Mouse (Mus musculus): ENCODE measurements around the gene Defa37. TPM values are rescaled to one million over a fixed set of nuclear protein-coding genes. Genes with fewer than 3 reads are reported as not detected.
"Not testable (repeated sequence)": the region's sequence is repeated elsewhere in the genome, so short reads cannot be mapped to it uniquely, and the experiment has no call there.

Defa37 gene
- polyA plus RNA-seq (2015; fragmentation: Nextera tagmentation; extraction: Ambion mirVana) = not detected in 2 replicates

DNA sequence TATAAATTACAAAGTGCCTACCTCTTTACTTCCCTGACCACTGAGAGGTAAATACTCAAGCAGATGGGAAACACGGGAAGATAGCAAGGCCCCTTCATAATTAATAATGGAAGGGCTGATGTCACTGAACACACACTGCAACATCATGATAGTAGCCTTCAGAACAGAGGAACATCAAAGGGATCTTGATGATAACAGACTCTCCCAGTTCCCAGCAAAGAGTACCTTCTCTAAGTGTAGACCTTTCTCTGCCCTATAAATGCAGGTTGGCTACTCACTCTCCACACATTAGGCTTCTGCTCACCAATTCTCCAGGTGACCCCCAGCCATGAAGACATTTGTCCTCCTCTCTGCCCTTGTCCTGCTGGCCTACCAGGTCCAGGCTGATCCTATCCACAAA lies at the start of gene Defa37:
Gene Defa37 (plus strand): TSS at position 301 of the 400 bp plus-strand sequence.
- not testable (repeated sequence) for H3K9ac ChIP-seq; H3K27ac ChIP-seq; ATAC-seq (replicated peaks; ENCODE audit: insufficient number of reproducible peaks, insufficient read depth, low FRiP score, low read depth); H3K27me3 ChIP-seq; H3K36me3 ChIP-seq; H3K4me2 ChIP-seq; H3K9me3 ChIP-seq (replicated peaks); H3K4me1 ChIP-seq (replicated peaks); H3K4me3 ChIP-seq
- WGBS = no CpG with 5 or more reads among the region's 1 CpGs

DNA sequence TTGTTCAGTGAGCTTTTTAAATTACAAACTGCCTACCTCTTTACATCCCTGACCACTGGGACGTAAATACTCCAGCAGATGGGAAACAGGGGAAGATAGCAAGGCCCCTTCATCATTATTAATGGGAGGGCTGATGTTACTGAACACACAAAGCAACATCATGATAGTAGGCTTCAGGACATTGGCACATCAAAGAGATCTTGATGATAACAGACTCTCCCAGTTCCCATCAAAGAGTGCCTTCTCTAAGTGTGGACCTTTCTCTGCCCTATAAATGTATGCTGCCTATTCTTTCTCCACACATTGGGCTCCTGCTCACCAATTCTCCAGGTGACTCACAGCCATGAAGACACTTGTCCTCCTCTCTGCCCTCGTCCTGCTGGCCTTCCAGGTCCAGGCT lies 36.5 kb upstream of the Defa37 start, which contains the start of gene Defa32:
Gene Defa32 (plus strand): TSS at position 301 of the 400 bp plus-strand sequence.
- WGBS = no CpG with 5 or more reads among the region's 2 CpGs
- not testable (repeated sequence) for H3K9me3 ChIP-seq (replicated peaks); ATAC-seq (replicated peaks; ENCODE audit: insufficient number of reproducible peaks, insufficient read depth, low FRiP score, low read depth); H3K9ac ChIP-seq; H3K4me2 ChIP-seq; H3K36me3 ChIP-seq; H3K27ac ChIP-seq; H3K27me3 ChIP-seq; H3K4me1 ChIP-seq (replicated peaks); H3K4me3 ChIP-seq

DNA sequence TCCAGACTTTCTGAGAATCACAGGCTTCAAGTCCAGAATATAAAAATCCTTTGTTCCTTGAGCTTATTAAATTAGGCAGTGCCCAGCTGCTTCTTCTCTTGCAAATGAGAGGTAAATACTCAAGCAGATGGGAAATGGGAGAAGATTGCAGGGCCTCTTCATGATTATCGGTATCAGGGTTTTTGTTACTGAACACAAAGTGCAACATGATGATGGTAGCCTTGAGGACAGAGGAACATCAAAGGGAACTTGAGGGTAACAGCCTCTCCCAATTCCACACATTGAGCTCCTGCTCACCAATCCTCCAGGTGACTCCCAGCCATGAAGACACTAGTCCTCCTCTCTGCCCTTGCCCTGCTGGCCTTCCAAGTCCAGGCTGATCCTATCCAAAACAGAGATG lies 17.5 kb downstream of the Defa37 start, which contains the start of gene Defa28:
Gene Defa28 (plus strand): TSS at position 301 of the 400 bp plus-strand sequence.
- not testable (repeated sequence) for H3K27me3 ChIP-seq; H3K4me3 ChIP-seq; ATAC-seq (replicated peaks; ENCODE audit: insufficient number of reproducible peaks, insufficient read depth, low FRiP score, low read depth); H3K4me2 ChIP-seq; H3K36me3 ChIP-seq; H3K9ac ChIP-seq; H3K9me3 ChIP-seq (replicated peaks); H3K27ac ChIP-seq; H3K4me1 ChIP-seq (replicated peaks)
- no CpG with 5 or more reads among the region's 1 CpGs for WGBS

DNA sequence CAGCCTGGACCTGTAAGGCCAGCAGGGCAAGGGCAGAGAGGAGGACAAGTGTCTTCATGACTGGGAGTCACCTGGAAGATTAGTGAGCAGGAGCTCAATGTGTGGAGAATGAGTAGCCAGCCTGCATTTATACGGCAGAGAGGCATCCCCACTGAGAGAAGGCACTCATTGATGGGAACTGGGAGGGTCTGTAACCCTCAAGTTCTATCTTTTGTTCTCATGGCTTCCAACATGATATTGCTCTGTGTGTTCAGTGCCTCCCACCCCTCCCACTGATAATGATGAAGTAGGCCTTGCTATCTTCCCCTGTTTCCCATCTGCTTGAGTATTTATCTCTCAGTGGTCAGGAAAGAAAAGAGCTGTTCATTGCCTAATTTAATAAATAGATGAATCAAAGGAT lies 29.2 kb downstream of the Defa37 start, which contains the start of gene Gm7861:
Gene Gm7861 (minus strand): TSS at position 101 of the 400 bp plus-strand sequence.
- H3K27me3 ChIP-seq; H3K4me1 ChIP-seq (replicated peaks); H3K36me3 ChIP-seq; H3K27ac ChIP-seq; H3K9ac ChIP-seq; H3K4me3 ChIP-seq; H3K4me2 ChIP-seq; ATAC-seq (replicated peaks; ENCODE audit: insufficient number of reproducible peaks, insufficient read depth, low FRiP score, low read depth); H3K9me3 ChIP-seq (replicated peaks): not testable (repeated sequence)
- WGBS = no CpG with 5 or more reads among the region's 1 CpGs

Other genes starting within 250 kb of the Defa37 start
- not detected in 2 replicates for gene Defa27, start 249.8 kb upstream of the Defa37 start, polyA plus RNA-seq (2015; fragmentation: Nextera tagmentation; extraction: Ambion mirVana)
- not detected in 2 replicates for gene Defa29, start 238.4 kb upstream of the Defa37 start, polyA plus RNA-seq (2015; fragmentation: Nextera tagmentation; extraction: Ambion mirVana)
- gene Defa2, start 186.9 kb upstream of the Defa37 start, polyA plus RNA-seq (2015; fragmentation: Nextera tagmentation; extraction: Ambion mirVana) = not detected in 2 replicates
- gene Defa33, start 173.6 kb upstream of the Defa37 start, polyA plus RNA-seq (2015; fragmentation: Nextera tagmentation; extraction: Ambion mirVana) = not detected in 2 replicates
- gene Defa36, start 138.0 kb upstream of the Defa37 start, polyA plus RNA-seq (2015; fragmentation: Nextera tagmentation; extraction: Ambion mirVana) = not detected in 2 replicates
- gene Gm7849, start 108.8 kb upstream of the Defa37 start, polyA plus RNA-seq (2015; fragmentation: Nextera tagmentation; extraction: Ambion mirVana) = not detected in 2 replicates
- not detected in 2 replicates for gene Defa20, start 56.1 kb upstream of the Defa37 start, polyA plus RNA-seq (2015; fragmentation: Nextera tagmentation; extraction: Ambion mirVana)
- gene Defa32, start 36.4 kb upstream of the Defa37 start, polyA plus RNA-seq (2015; fragmentation: Nextera tagmentation; extraction: Ambion mirVana) = not detected in 2 replicates
- gene Defa28, start 17.6 kb downstream of the Defa37 start, polyA plus RNA-seq (2015; fragmentation: Nextera tagmentation; extraction: Ambion mirVana) = not detected in 2 replicates
- not detected in 2 replicates for gene Gm7861, start 29.1 kb downstream of the Defa37 start, polyA plus RNA-seq (2015; fragmentation: Nextera tagmentation; extraction: Ambion mirVana)
- gene Defa26, start 52.8 kb downstream of the Defa37 start, polyA plus RNA-seq (2015; fragmentation: Nextera tagmentation; extraction: Ambion mirVana) = not detected in 2 replicates
- gene Defa17, start 90.4 kb downstream of the Defa37 start, polyA plus RNA-seq (2015; fragmentation: Nextera tagmentation; extraction: Ambion mirVana) = not detected in 2 replicates
- gene Defa34, start 100.4 kb downstream of the Defa37 start, polyA plus RNA-seq (2015; fragmentation: Nextera tagmentation; extraction: Ambion mirVana) = not detected in 2 replicates
- gene AY761184, start 138.3 kb downstream of the Defa37 start, polyA plus RNA-seq (2015; fragmentation: Nextera tagmentation; extraction: Ambion mirVana) = not detected in 2 replicates
- not detected in 2 replicates for gene Defa24, start 169.1 kb downstream of the Defa37 start, polyA plus RNA-seq (2015; fragmentation: Nextera tagmentation; extraction: Ambion mirVana)